Mouse (Mus musculus): ENCODE results near the gene Cdhr5. TPM values are rescaled to one million over a fixed set of nuclear protein-coding genes. Genes with fewer than 3 reads are reported as not detected.
"Not testable (repeated sequence)": the region's sequence is repeated elsewhere in the genome, so short reads cannot be mapped to it uniquely, and the experiment has no call there.

The Cdhr5 gene
- polyA plus RNA-seq, 2 experiments from 2014 or later = not detected

DNA sequence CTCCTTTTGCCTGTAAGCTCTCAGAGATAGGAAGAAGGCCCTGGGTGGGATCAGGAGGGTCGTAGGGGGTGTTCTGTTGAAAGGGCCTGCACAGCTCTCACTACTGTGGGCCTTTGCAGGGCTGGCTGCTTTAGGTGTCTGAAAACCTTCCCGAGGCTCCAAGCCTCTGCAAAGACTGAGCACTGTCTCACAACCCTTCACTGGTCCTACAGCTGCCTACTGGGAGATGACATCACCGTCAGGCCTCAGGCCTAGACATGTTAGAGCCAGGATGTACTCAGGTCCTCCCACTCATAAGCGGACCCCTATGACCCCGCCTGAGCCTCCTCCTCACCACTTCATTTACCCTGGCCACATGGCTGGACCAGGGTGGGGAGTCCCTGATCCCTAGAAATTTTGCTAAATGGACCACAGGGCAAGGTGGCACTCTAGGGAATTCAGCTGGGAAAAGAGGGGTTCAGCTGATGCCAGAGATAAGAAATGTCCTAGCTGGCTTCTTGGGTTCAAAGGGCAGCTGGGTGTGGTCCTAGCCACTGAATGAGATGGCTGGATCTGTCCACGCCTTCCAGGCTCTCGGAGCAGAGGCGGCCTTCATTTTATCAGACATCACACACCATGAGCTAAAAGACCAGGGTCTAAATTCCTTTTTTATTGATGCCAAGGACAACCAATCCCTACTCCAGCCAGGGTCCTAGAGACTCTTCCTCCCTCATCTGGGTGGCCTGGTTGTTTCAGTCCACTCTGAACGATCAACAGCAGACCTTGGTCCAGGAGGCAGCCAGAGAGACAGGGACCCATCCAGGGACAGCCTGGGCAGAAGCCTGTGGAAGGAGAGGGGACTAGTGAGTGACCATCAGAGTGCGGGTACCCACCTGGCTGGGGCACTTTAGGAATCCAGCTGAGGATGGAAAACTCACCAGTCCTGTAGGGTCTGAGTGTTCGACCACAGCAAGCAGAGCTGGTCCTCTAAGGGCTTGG lies 1.4 kb upstream of the Cdhr5 start:
- ATAC-seq = no peak

DNA sequence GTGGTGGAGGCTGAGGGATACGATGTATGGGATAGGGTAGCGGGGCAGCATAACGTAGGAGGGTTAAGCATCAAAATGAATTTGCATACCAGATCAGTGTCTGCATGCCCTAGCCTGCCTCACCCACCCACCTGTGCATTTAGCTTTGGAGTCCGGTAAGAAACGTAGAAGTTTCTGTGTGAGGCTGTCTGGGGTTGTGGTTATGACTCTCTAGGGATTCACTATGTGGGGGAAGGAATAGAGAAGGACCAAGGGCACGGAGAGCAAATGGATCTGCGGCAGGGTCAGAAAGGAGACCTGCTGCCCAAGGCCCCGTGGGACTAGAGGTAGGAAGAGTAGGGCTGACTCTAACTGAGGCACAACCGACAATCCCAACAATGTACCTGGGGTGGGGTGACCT lies 1.2 kb downstream of the Cdhr5 start:
- ATAC-seq = no peak

- ATAC-seq = no peak
Measured at GRCm38 (mm10) chr7:141270631-141271030, 6.0 kb downstream of the Cdhr5 start.

- ATAC-seq = no peak
Measured at GRCm38 (mm10) chr7:141269273-141269545, 7.4 kb downstream of the Cdhr5 start.

DNA sequence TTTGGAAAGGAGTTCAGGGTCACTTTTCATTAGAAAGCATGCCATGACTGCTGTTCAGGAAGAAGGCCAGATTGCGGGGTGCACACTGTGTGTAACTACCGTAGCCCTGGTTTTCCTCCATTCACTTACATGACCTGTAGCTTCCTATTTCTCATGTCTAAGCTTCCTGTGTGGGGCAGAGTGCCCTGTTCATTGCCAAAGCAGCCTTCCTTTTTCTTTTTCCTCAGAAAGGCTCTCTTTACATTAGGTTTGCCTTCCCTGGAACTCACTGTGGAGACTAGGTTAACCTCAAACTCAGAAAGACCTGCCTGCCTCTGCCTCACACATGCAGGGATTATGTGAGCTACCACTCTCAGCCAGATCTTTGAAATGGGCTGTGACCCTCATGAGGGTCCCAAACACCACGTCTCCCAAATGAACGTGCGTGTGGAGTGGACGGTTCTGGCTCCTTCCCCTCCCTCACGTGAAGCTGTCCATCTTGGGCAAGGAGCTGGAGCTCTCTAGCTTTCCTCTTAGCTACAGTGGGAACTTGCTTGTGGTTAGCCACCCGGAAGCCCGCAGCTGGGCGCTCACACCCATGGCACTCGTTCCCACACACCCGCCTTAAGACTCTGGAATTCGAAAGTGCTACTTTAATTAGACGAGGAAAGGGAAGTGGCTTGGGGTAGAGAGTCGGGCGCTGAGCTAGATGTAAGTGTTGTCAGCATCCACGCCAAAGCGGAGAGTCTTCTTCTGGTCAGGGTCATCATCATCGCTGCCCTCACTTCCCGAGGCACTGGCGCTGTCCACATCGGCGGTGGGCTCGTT lies 7.9 kb downstream of the Cdhr5 start:
- peak; percentile 18 for ATAC-seq

DNA sequence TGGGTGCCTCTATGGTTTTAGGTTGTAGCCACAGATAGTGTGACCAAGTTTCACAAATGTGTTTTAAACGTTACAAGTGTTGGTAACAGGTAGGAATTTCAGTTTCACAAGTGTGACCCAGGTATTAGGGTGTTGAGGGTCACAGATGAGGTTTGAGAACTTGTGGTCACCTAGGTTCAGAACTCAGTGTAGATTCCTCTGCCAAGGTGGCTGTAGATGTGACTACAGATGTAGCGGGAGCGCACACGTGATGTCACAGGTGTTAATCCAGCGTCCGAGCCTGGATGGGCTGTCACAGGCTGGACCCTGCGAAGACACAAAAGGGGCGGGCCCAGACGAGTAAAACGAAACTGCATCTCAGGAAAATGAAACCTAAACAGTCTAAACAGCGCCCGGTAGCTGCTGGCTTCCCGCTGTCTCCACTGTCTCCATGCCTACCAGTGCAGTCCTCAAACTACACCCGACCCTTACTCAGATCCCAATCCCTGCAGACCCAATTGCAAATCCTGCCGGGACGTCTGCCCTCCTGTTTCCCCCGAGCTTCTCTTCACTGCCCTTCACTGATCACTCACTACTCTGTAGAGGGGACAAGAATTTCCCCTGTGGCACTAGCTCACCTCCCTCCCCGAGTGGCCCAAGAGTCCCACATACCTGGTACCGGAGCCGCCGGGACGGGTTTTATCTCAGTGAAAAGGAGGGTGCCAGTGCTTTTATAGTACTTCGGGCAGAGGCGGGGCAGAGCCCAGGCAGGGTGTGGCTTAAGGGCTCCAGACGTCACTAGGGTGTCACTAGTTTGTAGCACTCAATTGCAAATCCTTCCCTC lies 10.6 kb downstream of the Cdhr5 start, which contains the start of gene Irf7:
Gene Irf7, minus strand, starts transcription at position 743 of the 823 bp plus-strand sequence.
- ATAC-seq = peak; percentile 83

- peak; percentile 16 for ATAC-seq
Measured at GRCm38 (mm10) chr7:141265411-141265738, 11.2 kb downstream of the Cdhr5 start.

GRCm38 (mm10) chr7:141264761-141265410 lies 11.7 kb downstream of the Cdhr5 start:
- ATAC-seq = peak; percentile 61

- ATAC-seq = no peak
Measured at GRCm38 (mm10) chr7:141264041-141264700, 12.4 kb downstream of the Cdhr5 start.

GRCm38 (mm10) chr7:141263640-141264039 lies 12.9 kb downstream of the Cdhr5 start:
- ATAC-seq = no peak

DNA sequence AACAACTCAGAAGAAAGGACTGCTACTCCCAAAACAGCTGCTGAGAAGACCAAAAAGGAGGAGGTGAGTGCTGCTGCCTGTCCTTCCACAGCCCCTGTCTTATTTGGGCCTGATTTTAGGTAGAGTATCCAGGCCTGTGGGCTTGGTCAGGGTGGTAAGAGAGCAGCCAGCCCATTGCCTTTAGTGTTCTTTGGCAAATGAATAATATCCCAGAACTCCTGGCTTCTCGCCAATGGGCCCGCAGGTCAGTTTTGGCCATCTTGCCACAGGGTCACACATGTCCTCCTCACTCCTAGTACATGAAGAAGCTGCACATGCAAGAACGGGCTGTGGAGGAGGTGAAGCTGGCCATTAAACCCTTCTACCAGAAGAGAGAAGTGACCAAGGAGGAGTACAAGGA lies 15.1 kb downstream of the Cdhr5 start:
- ATAC-seq = no peak

DNA sequence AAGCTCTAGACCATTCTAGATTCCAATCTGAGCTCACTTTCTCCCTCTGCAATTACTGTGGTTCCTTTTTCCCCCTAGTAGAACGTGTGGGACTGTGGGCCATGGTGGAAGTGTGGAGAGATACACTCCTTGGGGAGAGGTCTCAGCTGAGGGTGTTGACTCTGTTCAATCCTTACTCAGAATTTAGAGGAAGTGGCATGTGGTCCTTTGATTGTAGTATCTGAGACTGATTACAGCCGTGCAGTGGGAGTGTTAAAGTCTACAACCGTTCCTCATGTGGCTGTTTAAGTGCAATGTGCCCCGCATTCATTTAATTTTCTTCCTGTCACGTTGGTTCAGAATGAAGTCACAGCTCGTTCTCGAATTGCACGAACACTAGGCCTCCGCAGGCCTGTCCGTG lies 20.4 kb downstream of the Cdhr5 start:
- ATAC-seq = no peak

- not testable (repeated sequence) for ATAC-seq
Measured at GRCm38 (mm10) chr7:141250486-141250885, 26.1 kb downstream of the Cdhr5 start.

GRCm38 (mm10) chr7:141231551-141231950 lies 45.0 kb downstream of the Cdhr5 start:
- no peak for ATAC-seq

- no peak for ATAC-seq
Measured at GRCm38 (mm10) chr7:141231111-141231510, 45.5 kb downstream of the Cdhr5 start.

DNA sequence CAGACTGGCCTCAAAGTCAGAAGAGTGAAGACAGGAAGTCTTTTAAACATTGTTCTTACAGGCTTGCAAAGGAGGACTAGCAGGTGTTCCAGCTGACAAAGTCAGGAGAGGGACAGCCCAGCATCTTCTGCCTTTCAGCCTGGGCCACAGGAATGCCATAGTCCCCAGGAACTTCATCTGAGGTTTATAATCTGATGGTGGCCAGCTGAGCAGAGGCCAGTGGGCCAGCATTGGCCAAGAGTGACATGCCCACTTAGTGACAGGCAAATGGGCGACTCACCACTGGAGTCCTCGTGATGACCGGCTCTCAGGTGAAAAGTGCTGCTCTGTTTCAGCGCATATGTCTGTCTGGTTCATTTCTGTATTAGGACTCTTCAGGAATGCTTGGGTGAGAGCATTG lies 46.0 kb downstream of the Cdhr5 start:
- ATAC-seq = no peak

DNA sequence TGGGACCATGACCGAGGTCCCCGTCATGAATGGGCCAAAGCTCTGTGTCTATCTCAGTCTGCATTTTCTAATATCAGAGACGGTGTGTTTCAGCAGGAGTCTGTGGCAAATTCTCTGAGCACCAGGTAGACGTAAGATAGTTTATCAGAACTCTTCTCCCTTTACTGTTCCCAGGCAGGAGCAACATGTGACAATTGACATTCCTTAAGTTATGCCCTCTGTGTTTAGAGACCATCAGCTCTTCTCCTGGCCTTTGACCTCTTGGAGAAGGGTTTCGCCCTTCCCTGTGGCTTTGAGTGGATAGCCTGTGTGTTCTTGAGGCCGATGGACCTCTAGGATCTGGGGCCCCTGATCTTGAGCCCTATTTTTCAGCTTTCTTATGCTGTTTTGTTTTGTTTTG lies 46.9 kb downstream of the Cdhr5 start:
- ATAC-seq = no peak

- ATAC-seq = peak; percentile 95
Measured at GRCm38 (mm10) chr7:141228279-141229067, 48.1 kb downstream of the Cdhr5 start, which contains the start of gene Phrf1. Phrf1 (plus strand) TSS chr7:141228784.

- ATAC-seq = no peak
Measured at GRCm38 (mm10) chr7:141227796-141228195, 48.8 kb downstream of the Cdhr5 start.

GRCm38 (mm10) chr7:141226535-141226934 lies 50.1 kb downstream of the Cdhr5 start:
- no peak for ATAC-seq

- no peak for ATAC-seq
Measured at GRCm38 (mm10) chr7:141222696-141223215, 53.8 kb downstream of the Cdhr5 start.

Data from CD4-positive, CD25-positive, alpha-beta regulatory T cell, adult 4 months (primary cell).